ENCODE assay signal across 19 mouse cellular contexts in the genomic region with DNA sequence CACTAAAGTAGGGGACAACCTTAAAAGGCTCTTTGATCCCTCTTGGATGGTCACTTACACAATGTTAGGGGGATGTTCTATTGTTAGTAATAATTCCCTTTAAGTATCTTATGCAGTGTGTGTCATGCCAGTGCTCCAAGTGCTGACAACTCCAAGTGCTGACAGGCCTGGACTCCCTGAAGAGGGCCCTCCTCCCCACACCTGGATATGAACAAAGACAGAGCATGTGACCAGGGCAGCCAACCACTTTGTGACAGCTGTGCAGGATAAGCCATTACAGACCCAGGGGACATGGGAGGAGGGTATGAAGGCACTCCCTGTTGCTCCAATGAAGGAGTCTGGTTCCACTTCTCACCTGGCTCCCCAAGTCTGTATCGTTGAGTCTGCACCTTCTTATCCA.
"Had no signal": no experiment of that assay in that cellular context is flagged by ENCODE, and none has a peak within 500 bp of the region (broad histone marks: within the 10 kb centered on the region; RNA-seq: fewer than 3 reads in every experiment).

No protein-coding gene starts in this region.

- ATAC-seq: midbrain, embryonic 13.5 days; midbrain, embryonic 16.5 days had no signal

- H3K36me3 ChIP-seq: kidney, embryonic 15.5 days; liver, embryonic 13.5 days; midbrain, embryonic 10.5 days; midbrain, embryonic 13.5 days; neural tube, embryonic 13.5 days; stomach, embryonic 15.5 days had no signal

- H3K9ac ChIP-seq: kidney, embryonic 15.5 days; liver, embryonic 13.5 days; midbrain, embryonic 13.5 days; neural tube, embryonic 13.5 days; stomach, embryonic 15.5 days had no signal

- H3K9me3 ChIP-seq: kidney, embryonic 15.5 days; liver, embryonic 13.5 days; midbrain, embryonic 10.5 days; midbrain, embryonic 13.5 days; neural tube, embryonic 13.5 days; stomach, embryonic 15.5 days had no signal

- H3K27ac ChIP-seq: kidney, embryonic 15.5 days; left cerebral cortex, adult 2 months; liver, embryonic 13.5 days; midbrain, embryonic 10.5 days; midbrain, embryonic 13.5 days; neural tube, embryonic 13.5 days; stomach, embryonic 15.5 days had no signal

- H3K4me2 ChIP-seq: kidney, embryonic 15.5 days; liver, embryonic 13.5 days; midbrain, embryonic 13.5 days; neural tube, embryonic 13.5 days; stomach, embryonic 15.5 days had no signal

- H3K4me3 ChIP-seq: kidney, embryonic 15.5 days; left cerebral cortex, adult 2 months; liver, embryonic 13.5 days; midbrain, embryonic 10.5 days; midbrain, embryonic 13.5 days; myocyte; neural tube, embryonic 13.5 days; stomach, embryonic 15.5 days had no signal

- H3K4me1 ChIP-seq: kidney, embryonic 15.5 days; liver, embryonic 13.5 days; neural tube, embryonic 13.5 days; stomach, embryonic 15.5 days had no signal

- H3K27me3 ChIP-seq: kidney, embryonic 15.5 days; liver, embryonic 13.5 days; midbrain, embryonic 13.5 days; neural tube, embryonic 13.5 days; stomach, embryonic 15.5 days had no signal

- DNase-seq: kidney, postnatal 10 days; kidney, postnatal 36 days; layer of hippocampus, postnatal 36 days; liver, embryonic 13.5 days; lung, adult 2 months; lung, postnatal 14 days; lung, postnatal 4 days; retina, postnatal 1 day; right cerebral cortex, postnatal 25 days; spleen, adult 18-20 months; thymus, postnatal 25 days had no signal
